Mouse (Mus musculus) kidney, adult 2 months (tissue): ENCODE data around the gene Ccdc150. TPM values are rescaled to one million over a fixed set of nuclear protein-coding genes. Genes with fewer than 3 reads are reported as not detected.
A peak's percentile ranks its signal among the peaks of the same experiment; 100 is the strongest.

ENCODE experiments used
- DNase-seq: peaks from one replicate; pipeline ENCODE4 v3.0.0; 2021
- H3K27ac ChIP-seq: fragments of 200-500 bp; 2 replicates; pipeline ENCODE4 v1.5.1; 2012; ENCODE audit warnings: low read depth, low read length, control low read depth, inconsistent platforms; ENCODE audit not compliant: insufficient read depth
- H3K27me3 ChIP-seq: fragments of 200-500 bp; replicated peaks from 2 replicates; pipeline ENCODE4 v1.6.1; 2012; ENCODE audit warnings: mild to moderate bottlenecking, moderate library complexity, low read length, inconsistent platforms; ENCODE audit not compliant: control insufficient read depth, insufficient read depth
- H3K36me3 ChIP-seq: fragments of 200-500 bp; 2 replicates; pipeline ENCODE4 v1.6.1; 2012; ENCODE audit warnings: mild to moderate bottlenecking, moderate library complexity, low read length, inconsistent platforms; ENCODE audit not compliant: control insufficient read depth, insufficient read depth
- H3K4me1 ChIP-seq: fragments of 200-500 bp; 2 replicates; pipeline ENCODE4 v1.6.1; 2011; ENCODE audit warnings: low read length; ENCODE audit not compliant: control insufficient read depth, insufficient read depth
- H3K4me3 ChIP-seq: fragments of 200-500 bp; 2 replicates; pipeline ENCODE4 v1.5.1; 2011; ENCODE audit warnings: mild to moderate bottlenecking, low read depth, low read length, control low read depth; ENCODE audit not compliant: insufficient read depth
- CTCF ChIP-seq: fragments of 200-500 bp; conservative IDR thresholded peaks from 2 replicates; pipeline ENCODE4 v1.5.1; 2011; ENCODE audit warnings: low read depth, mild to moderate bottlenecking, control low read depth, low read length, moderate library complexity, mixed read lengths; ENCODE audit not compliant: insufficient read depth, insufficient read length
- POLR2A ChIP-seq: fragments of 200-500 bp; IDR thresholded peaks from one replicate; pipeline ENCODE4 v1.6.1; 2011; ENCODE audit warnings: low read depth, low read length, control low read depth
- WGBS: fragments of 180-500 bp; shearing (Covaris S2); methylation state at CpG from one replicate; pipeline ENCODE4 v1.1.7; 2018; 5-methylcytosine and 5-hydroxymethylcytosine counted together
- polyA plus RNA-seq: library from polyadenylated mRNA; depleted of rRNA; stranded (reverse); fragments of >200 nt; gene quantifications from 2 replicates; pipeline ENCODE4 v1.2.3, GENCODE M21; 2012; rRNA removed

Ccdc150 gene
- polyA plus RNA-seq: not detected in 2 replicates

- H3K27ac ChIP-seq: no peak within 1 kb of the TSS
- no peaks in the 10 kb centered on the region; the same call in 1 of the 2 replicates for H3K4me1 ChIP-seq
- no peaks in the 10 kb centered on the region for H3K27me3 ChIP-seq
- DNase-seq: peak; percentile 98
- TF ChIP-seq POLR2A (no peak), CTCF (peak; percentile 36)
- H3K4me3 ChIP-seq: peak within 1 kb of the TSS; percentile 55
- H3K36me3 ChIP-seq: no peaks in the 10 kb centered on the region
- WGBS: 16% methylated on average over 33 of the region's 33 CpGs
Measured at GRCm38 (mm10) chr1:54250158-54250866, at the start of gene Ccdc150. Gene Ccdc150 (plus strand): TSS chr1:54250683.

DNA sequence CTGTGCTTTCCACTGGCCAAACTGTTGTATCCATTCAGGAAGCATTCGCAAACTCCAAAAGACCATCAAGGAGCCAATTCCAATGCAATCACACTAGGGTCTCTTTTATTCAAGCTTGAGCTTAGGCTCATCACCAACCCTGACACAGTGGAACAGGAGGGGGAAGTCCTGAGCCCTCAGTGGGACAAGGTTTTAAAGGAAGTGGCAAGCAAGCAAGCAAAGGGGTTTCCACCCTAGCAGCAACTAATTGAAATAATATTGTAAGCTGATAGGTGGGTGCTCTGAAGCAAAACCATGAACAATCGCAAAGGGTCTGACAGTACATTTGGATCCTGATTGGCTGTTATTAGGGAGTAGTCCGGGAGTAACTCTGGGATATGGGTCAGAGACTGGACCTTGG, 30.2 kb upstream of the Ccdc150 start:
- no peak overlapping the region for H3K4me3 ChIP-seq
- 0 out of 2 replicates have a peak, but pooled peaks cover 5% of the 10 kb centered on the region for H3K4me1 ChIP-seq
- H3K36me3 ChIP-seq: no peaks in the 10 kb centered on the region
- 76% methylated on average over 3 of the region's 3 CpGs for WGBS
- H3K27ac ChIP-seq: no peak overlapping the region
- no peak for DNase-seq
- TF ChIP-seq CTCF (no peak), POLR2A (no peak)
- no peaks in the 10 kb centered on the region for H3K27me3 ChIP-seq

- Histone ChIP-seq H3K4me3 (no peak overlapping the region), H3K27ac (no peak overlapping the region), H3K36me3 (no peaks in the 10 kb centered on the region), H3K4me1 (no peaks in the 10 kb centered on the region), H3K27me3 (no peaks in the 10 kb centered on the region)
- WGBS: 91% methylated on average over 4 of the region's 4 CpGs
- TF ChIP-seq CTCF (no peak), POLR2A (no peak)
- DNase-seq: no peak
Measured at GRCm38 (mm10) chr1:54242722-54243121, 7.8 kb upstream of the Ccdc150 start.

DNA sequence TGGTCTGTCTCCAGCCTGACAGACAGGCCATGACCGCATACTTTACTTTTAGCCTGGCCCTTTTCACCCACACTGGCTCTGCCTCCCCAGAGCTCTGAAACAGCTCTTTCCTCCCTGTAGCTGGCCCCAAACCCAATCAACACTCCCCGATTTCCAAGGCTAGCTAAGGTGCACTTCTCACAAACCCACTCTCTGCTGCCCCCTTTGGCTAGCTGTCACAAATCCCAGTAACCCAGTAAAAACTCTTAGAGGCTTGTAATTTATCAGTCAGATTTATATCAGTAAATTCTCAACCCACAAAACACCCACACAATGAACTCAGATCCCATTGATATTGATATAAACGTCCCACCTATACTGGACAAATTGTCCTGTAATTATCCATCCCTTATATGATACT, 25.1 kb downstream of the Ccdc150 start:
- no peaks in the 10 kb centered on the region for H3K36me3 ChIP-seq
- H3K27me3 ChIP-seq: no peaks in the 10 kb centered on the region
- no peak for DNase-seq
- H3K4me3 ChIP-seq: no peak overlapping the region
- H3K4me1 ChIP-seq: no peaks in the 10 kb centered on the region
- WGBS: 51% methylated on average over 3 of the region's 3 CpGs
- TF ChIP-seq CTCF (no peak), POLR2A (no peak)
- H3K27ac ChIP-seq: no peak overlapping the region

DNA sequence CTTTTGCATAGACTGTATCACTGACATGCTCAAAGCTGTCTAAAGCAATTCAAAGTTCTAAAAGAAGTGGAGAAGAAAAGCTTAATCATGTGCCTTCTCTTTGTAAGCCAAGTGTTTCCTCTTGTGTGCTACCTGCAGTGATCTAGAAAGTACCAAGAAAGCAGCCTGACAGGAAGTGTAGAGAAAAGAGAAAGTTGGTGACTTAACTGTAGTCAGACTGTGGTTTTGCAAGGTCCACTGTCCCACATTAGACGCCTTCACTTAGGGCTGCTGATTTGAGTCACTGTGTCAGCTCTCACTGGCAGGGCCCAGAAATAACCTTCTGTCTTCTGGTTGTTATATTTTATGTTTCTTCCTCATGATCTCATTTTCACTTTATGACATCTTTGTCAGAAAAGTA, 29.1 kb downstream of the Ccdc150 start:
- Histone ChIP-seq H3K4me3 (no peak overlapping the region), H3K27me3 (no peaks in the 10 kb centered on the region), H3K4me1 (no peaks in the 10 kb centered on the region), H3K36me3 (no peaks in the 10 kb centered on the region), H3K27ac (no peak overlapping the region)
- 89% methylated on average over 1 of the region's 1 CpGs for WGBS
- no peak for TF ChIP-seq CTCF
- no peak for TF ChIP-seq POLR2A
- no peak for DNase-seq

GRCm38 (mm10) chr1:54280651-54281050, 30.2 kb downstream of the Ccdc150 start:
- no peak for DNase-seq
- no peaks in the 10 kb centered on the region for H3K36me3 ChIP-seq
- no peak for TF ChIP-seq CTCF
- no peaks in the 10 kb centered on the region for H3K27me3 ChIP-seq
- H3K27ac ChIP-seq: no peak overlapping the region
- no peaks in the 10 kb centered on the region for H3K4me1 ChIP-seq
- 87% methylated on average over 3 of the region's 3 CpGs for WGBS
- no peak overlapping the region for H3K4me3 ChIP-seq

- no peak for TF ChIP-seq CTCF
- no peak for TF ChIP-seq POLR2A
- WGBS: 36% methylated on average over 2 of the region's 2 CpGs
- H3K27ac ChIP-seq: no peak overlapping the region
- peak; percentile 75 for DNase-seq
- H3K4me3 ChIP-seq: no peak overlapping the region
- H3K36me3 ChIP-seq: no peaks in the 10 kb centered on the region
- no peaks in the 10 kb centered on the region for H3K27me3 ChIP-seq
- H3K4me1 ChIP-seq: no peaks in the 10 kb centered on the region
Measured at GRCm38 (mm10) chr1:54306404-54306803, 55.9 kb downstream of the Ccdc150 start.
